Mouse (Mus musculus) adrenal gland, postnatal 10 days (tissue): ENCODE measurements at regions not wholly inside any gene's neighbourhood (a gene's known extent, or its start where the extent isn't known, plus 50 kb on each side); places are given as distances from the start of the nearest gene placed in this dataset.
A peak's percentile ranks its signal among the peaks of the same experiment; 100 is the strongest.

Experiments used
- DNase-seq: peaks from one replicate; pipeline ENCODE4 v3.0.0; 2021; ENCODE audit warnings: mixed read lengths

DNA sequence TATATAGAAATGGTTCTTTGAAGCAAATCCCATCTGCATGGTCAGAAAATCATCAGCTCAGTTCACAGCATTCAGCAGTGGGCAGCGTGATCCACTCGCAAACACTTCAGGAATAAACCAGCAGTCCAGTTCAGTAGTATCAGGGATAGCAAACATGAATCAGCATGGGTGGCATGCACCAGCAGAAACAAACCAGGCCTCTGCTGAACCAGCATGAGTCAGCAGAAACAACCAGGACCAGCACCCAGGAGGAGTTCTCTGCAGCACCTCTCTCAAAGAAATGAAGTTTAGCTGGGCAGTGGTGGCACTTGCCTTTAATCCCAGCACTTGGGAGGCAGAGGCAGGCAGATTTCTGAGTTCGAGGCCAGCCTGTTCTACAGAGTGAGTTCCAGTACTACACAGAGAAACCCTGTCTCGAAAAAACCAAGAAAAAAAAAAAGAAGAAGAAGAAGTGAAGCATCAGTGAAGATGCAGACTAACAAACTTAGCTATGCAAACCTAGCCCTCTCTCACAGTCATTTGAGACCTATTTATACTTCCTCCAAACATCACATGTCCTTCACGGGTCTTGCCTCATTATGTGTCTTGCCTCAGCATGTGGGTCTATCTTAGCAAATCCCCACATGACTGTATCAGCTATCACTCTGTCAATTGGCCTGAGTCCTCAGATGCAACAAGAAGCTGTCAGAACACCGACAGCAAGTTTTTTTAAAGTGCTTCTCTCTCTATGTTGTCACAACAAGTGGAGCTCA lies 80.2 kb downstream of the Fthl17a start:
- no peak for DNase-seq

DNA sequence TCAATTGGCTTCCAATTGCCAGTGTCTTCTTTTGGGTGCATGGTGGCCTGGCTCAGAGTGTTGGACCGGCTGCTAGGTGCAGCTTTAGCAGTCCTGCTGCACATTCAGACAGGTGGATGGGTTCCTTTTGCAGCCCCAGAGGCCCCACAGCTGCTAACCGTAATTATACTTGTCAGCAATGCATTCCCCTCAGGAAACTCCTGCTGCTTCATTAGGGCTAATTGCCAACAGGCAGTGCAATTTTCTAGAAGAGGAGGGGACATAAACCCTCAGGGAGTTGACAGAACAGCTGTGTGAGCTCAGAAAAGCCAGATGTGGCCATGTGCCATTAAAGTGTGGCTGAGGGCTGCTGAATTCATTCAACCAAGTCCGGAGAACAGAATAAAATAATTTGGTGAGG lies 94.0 kb downstream of the Fthl17a start:
- peak; percentile 1 for DNase-seq

DNA sequence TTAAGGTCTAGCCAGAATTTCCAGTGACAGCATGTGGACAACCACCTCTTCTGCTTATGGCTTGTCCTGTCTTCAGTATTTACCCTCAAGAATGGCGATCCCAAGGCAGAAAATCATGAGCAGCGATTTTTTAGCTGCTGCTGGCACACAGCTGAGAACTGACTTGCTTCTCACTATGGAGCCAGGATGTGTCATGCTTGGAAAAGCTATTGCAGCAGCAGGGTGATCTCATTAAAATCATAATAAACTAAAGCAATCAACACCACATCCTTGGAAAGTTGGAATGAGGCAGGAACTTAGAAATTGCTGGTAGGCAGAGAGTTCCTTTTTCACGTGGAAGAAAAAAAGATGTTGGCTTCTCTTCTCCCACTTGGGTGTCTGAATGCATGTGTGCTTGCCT lies 125.8 kb downstream of the Fthl17a start:
- DNase-seq = no peak

DNA sequence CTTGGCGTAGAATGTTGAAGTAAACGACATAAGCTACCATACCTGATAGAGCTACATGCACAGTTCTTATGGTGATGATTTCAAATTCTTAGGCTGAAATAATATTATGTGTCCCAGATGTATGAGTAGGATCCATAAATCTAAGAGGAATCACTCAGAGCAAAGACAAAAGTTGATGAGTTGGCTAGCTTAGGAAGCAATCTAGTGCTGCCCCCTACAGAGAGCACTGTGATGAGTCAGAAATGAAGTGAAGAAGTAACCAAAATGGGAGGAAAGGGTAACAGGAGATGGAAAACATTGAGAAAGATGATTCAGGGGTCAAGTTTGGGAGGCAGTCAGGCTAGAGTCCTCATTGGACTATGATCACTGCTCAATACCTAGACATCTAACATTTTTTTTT lies 135.0 kb downstream of the Fthl17a start:
- DNase-seq = no peak
